Mouse (Mus musculus): ENCODE results near the gene Prps1l3.
A peak's percentile ranks its signal among the peaks of the same experiment; 100 is the strongest.
"Not testable (repeated sequence)": the region's sequence is repeated elsewhere in the genome, so short reads cannot be mapped to it uniquely, and the experiment has no call there.

The Prps1l3 gene

GRCm38 (mm10) chr12:57230192-57230706 lies at the start of gene Prps1l3, which contains the start of gene Mipol1:
TSS of gene Prps1l3 (plus strand) at chr12:57230412.
TSS of gene Mipol1 (plus strand) at chr12:57230427.
- DNase-seq: peak; percentile 88

GRCm38 (mm10) chr12:57184401-57185147 lies 45.6 kb upstream of the Prps1l3 start:
- DNase-seq: no peak

GRCm38 (mm10) chr12:57185475-57185874 lies 44.7 kb upstream of the Prps1l3 start:
- no peak for DNase-seq

GRCm38 (mm10) chr12:57186126-57186525 lies 44.1 kb upstream of the Prps1l3 start:
- DNase-seq: no peak

- DNase-seq: no peak
Observed at GRCm38 (mm10) chr12:57187032-57187431, 43.2 kb upstream of the Prps1l3 start.

GRCm38 (mm10) chr12:57194609-57195008 lies 35.6 kb upstream of the Prps1l3 start:
- DNase-seq: peak; percentile 28

- no peak for DNase-seq
Observed at GRCm38 (mm10) chr12:57196286-57196607, 34.0 kb upstream of the Prps1l3 start.

GRCm38 (mm10) chr12:57196608-57197362 lies 33.4 kb upstream of the Prps1l3 start:
- peak; percentile 16 for DNase-seq

GRCm38 (mm10) chr12:57197363-57198026 lies 32.7 kb upstream of the Prps1l3 start, which contains the start of gene Slc25a21:
TSS of gene Slc25a21 (minus strand) at chr12:57197472.
- no peak for DNase-seq

GRCm38 (mm10) chr12:57198269-57198668 lies 31.9 kb upstream of the Prps1l3 start:
- no peak for DNase-seq

GRCm38 (mm10) chr12:57199427-57199826 lies 30.8 kb upstream of the Prps1l3 start:
- no peak for DNase-seq

GRCm38 (mm10) chr12:57201901-57202300 lies 28.3 kb upstream of the Prps1l3 start:
- DNase-seq: no peak

- no peak for DNase-seq
Observed at GRCm38 (mm10) chr12:57204276-57204851, 25.8 kb upstream of the Prps1l3 start.

GRCm38 (mm10) chr12:57211353-57212311 lies 18.6 kb upstream of the Prps1l3 start:
- peak; percentile 71 for DNase-seq

GRCm38 (mm10) chr12:57212463-57212862 lies 17.7 kb upstream of the Prps1l3 start:
- DNase-seq: not testable (repeated sequence)

- DNase-seq: no peak
Observed at GRCm38 (mm10) chr12:57226411-57226810, 3.8 kb upstream of the Prps1l3 start.

GRCm38 (mm10) chr12:57227776-57228175 lies 2.4 kb upstream of the Prps1l3 start:
- DNase-seq: no peak

GRCm38 (mm10) chr12:57229703-57230102 lies 509 bp upstream of the Prps1l3 start:
- no peak for DNase-seq

- DNase-seq: peak; percentile 33
Observed at GRCm38 (mm10) chr12:57231085-57231875, 1.1 kb downstream of the Prps1l3 start.

- no peak for DNase-seq
Observed at GRCm38 (mm10) chr12:57233386-57233785, 3.2 kb downstream of the Prps1l3 start.

All from lung, postnatal 10 days (tissue).